Mouse (Mus musculus) brain, adult 2 months (tissue): ENCODE measurements at regions not wholly inside any gene's neighbourhood (a gene's known extent, or its start where the extent isn't known, plus 50 kb on each side); places are given as distances from the start of the nearest gene placed in this dataset.

Experiments used
- DNase-seq: peaks from one replicate; pipeline ENCODE4 v3.0.0; 2011; ENCODE audit warnings: low read depth, low spot score

DNA sequence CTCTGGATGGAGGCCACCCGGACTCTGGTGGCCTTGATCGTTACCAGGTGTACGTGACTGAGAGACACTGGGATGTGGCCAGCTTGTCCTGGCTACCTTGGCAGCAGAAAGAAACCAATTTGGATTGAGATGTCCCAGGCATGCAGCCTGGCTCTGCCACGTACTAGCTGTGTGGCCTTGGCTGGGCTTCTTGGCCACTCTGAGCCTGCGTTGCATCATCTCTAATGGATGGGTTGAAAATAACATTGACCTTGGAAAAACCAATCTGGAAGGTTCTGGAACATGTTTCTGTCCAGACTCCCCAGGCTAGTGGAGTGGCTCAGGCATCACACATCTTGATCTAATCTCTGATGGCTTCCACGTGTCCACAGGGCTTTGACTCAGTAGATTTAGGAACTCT lies 331.8 kb upstream of the Tbx3 start:
- no peak for DNase-seq

DNA sequence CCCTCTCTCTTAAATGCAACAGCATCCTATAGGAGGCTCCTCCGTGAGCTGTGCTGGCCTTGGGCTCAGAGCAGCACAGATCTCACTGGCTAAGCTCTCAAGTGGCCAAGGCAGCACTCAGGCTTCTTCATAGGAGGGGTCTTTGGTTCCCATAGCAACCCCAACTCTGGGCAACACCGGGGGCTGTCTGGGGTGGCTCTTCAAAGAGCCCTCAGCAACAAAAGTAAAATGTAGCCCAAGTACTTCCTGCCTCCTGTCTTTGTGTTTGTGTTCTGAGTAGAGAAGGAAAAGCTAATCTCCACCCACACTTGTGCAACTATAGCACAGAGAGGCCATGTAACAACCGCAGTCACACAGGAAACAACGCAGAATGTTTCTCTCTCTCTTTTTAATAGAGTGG lies 322.2 kb upstream of the Tbx3 start:
- no peak for DNase-seq

DNA sequence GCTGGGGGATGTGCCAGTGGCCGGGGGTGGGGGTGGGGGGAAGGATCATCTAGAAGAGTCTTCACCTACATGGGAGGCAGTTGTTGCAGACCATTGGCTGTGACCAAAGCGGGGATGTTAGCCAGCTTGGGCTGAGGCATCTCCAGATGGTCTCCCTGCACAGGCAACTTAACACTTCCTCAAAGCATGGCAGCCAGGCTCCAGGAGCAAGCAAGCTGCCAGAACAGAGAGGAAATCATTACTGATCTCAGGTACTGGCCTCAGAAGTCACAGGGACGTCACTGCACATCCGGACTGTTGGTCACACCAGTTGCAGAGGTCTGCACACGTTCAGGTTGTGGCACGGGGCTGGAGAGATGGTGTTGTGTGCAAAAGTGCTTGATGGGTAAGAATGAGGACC lies 321.1 kb upstream of the Tbx3 start:
- DNase-seq: no peak

DNA sequence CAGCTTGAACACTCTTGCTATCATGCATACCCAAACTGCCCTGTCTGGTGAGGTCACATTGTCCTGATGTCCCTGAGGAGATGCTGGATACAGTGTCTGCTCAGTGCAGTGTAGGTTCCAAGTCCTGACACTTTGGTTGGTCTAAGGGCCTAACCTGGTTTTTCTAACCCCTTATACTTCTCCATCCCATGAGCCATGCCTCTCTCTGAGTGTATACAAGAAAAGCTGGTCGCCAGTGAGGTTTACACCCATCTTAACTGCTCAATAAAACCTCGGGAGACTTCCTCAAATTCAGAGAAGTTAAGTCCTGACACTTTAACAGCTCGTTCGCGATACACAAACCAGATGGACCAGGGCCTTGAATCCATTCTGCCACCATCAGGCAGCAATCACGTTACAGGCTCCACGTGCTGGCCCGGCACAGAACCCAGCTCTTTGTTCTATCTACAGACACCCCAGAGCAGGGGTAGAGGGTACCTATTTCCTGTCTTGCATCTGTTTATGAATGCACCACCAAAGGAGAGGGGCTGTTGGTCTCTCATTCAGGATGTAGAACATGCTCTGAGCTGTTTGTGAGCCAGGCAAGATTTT lies 320.0 kb upstream of the Tbx3 start:
- DNase-seq: no peak

DNA sequence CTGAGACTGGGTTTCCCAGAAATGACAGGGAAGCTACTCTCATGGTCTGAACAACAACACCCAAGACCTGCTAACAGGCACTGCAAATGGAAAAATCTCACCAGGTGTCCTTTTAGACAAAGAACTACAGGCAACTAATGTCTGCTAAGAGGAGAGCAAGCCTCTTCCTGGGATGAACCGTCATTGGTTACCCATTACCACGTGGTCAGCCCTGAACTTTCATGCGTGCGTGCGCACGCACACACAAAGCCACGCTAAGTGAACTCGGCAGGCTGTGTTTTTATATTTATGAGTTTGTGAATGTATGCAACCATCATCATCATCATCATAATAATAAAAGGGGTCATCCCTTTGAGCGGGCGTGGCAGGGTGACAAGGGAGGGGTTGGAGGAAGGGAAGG lies 315.0 kb upstream of the Tbx3 start:
- DNase-seq: no peak

DNA sequence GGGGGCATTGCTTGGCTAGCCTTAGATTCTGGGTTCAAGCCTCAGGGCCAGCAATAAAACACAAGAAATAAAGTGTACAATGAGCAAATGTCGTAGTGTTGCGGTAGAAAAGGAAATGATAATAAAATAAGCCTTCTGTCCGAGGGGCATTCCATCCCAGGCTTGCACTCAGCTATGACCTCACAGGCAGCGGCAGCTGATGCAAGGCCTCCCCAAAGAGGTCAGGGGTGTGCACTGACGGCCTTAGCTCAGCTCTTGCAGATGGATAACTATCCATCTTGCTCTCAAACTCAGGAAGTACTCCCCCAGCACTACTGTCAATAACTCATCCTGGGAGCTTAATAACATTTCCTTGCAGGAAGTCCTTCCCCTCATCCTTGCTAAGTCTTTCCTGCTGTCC lies 314.4 kb upstream of the Tbx3 start:
- DNase-seq: no peak

DNA sequence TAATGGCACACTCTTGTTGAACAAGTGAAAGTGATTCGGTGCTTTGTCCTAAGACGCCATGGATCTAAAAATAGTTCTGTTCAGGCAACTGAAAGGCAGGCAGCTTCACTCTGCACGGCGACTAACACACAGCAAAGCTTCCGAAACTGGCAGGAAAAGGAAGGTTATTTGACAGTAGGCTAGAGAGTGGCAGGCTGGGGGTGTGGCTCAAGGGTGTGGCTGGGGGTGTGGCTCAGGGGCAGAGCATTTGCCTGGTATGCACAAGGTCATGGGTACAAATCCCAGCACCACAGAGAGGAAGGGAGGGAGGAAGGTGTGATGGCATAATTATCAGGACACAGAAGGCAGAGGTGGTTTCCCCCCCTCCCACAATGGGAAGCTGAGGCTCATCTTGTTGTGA lies 310.8 kb upstream of the Tbx3 start:
- peak; percentile 8 for DNase-seq

DNA sequence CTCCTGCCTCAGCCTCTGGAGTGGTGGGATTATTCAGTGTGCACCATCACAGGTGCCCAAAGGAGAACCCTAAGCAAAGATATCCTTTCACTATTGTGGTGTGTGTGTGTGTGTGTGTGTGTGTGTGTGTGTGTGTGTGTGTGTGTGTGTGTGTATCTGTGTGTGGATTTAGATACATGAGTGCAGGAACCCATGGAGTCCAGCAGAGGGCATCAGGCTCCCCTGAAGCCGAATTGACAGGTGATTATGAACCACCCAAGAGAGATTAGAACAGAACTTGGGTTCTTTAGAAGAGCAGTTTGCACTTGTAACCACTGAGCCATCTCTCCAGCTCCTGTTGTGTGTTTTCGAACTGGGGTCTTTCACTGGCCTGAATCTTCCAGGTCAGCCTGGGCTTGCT lies 310.1 kb upstream of the Tbx3 start:
- DNase-seq: no peak

DNA sequence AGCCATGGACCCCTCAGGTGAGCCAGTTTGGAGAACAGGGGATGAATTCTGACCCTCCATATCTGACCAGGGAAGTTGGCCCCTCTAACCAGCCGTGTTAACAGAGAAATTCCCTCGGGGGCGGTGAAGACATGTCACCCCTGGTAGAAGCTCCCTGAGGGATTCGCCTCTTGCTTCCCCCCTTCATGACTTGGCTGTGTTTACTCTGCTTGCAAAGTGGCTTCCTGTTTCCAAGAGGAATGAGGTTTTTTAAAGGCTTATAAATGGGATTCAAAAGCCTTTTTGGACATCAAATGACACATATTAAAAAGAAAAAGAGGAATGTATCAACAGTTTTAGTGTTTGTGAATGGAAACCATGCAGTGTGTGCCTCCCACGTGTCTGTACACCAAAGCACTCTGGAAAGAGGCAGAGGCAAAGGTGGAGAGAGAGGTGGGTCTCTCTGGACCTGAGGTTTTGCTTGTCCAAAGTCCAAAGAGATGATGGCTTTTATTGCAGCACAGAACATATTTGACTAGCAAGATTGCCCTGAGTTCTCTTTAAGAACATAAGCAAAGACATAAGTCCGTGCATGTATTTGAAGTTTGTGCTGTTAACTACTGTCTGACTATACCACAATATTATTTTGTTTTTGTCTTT lies 308.9 kb upstream of the Tbx3 start:
- DNase-seq: no peak

DNA sequence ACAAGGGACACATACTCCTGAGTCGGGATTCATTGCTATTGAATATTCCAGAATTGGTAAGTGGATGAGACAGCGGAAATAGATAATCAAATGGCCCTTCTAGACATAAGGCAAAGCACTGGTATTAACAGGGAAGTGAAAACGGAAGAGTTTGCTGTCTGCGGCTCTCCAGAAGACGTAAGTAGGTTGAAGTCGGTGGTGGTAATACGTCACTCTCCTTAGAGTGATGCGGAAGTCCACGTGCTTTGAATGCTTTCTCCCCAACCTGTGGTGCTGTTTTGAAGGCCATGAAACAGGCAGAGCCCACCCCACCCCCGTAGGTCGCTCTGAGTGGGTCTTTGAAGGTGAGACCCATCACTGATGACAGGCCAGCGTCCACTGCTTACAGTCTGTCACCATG lies 308.0 kb upstream of the Tbx3 start:
- DNase-seq: no peak

DNA sequence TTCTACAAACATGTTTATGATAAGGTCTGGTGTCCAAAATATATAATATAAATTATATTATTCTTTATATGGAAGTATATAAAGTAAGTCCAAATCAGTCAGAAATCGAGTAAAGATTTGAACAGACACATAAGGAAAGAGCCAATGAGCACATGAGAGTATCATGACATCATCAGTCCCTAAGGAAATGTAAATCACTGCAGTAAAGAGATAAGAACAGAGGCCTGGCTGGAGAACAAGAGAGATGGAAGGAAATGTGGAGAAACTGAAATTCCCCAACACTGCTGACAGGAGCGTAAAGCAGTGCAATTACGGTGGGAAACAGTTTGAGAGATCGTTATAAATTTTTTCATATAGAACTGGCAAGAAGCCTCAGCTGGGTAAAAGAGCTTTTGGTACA lies 306.2 kb upstream of the Tbx3 start:
- peak; percentile 34 for DNase-seq

DNA sequence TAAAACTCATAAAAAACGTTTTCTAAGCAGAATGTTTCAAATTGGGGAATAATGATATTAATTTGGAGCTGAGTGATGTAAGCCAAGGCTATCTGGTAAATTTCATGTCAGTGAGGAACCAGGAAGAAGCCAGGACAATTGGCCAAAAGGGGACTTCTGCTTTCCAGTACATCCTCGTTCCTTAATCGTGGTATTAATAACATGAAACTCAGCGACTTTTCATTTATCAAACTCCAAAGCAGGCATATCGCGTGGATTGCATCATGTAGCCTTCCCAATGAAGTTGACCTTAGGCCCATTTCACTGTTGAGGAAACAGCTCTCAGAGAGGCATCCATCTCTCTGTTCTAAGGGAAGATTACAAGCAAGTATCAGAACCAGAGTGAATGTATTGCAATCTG lies 305.3 kb upstream of the Tbx3 start:
- no peak for DNase-seq

DNA sequence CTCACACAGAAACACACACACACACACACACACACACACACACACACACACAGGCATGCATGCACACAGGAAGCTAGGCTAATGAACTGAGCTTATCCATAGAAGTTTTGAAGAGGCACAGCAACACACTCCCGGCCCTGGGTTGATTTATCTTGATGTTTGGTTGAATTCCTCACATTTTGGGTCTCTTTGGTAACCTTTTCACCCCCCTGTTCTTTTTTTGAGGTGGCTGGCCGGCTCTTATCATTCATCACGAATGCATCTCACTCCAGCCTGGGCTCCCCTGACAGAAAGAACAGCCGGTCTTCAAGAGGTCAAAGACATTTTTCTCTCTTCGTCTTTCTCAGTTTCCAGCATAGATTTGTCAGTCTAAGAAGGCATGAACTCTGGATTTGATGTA lies 304.2 kb upstream of the Tbx3 start:
- no peak for DNase-seq

DNA sequence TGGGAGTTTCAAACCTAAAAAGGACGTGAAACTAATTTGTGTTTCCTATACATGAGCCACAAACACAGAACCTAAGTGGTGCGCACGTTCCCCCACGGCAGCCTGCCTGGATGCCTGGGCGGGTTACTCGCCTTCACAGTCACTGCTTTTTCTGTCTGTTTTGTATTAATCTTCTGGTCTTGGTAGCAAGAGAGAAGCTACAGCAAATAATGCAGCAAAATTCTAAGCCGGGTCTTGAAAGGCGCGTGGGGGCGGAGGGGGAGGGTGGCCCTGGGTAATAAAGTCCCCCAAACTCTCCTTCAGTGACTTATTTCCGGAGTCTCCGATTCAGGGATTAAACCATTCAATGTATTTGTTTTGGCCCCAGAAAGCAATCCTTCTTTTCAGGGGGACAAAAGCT lies 300.0 kb upstream of the Tbx3 start:
- DNase-seq: no peak

DNA sequence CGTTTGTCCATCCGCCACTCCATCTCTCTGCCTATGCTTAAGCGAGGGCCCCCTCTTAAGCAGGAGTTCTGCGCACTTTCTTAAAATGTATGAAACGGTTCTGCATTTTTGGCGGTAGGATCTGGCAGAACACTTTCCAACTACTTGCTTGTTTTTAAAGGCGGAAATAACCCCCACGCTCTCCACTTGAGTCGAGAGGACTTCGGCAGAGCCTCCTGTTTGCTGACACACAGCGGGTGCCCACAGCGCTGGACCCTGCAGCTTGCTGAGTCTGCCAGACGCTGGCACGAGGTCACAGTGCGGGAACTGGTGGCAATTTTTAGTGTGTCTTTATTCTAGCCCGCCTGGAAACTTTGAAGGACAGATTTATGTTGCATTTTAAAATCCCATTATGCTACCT lies 299.5 kb upstream of the Tbx3 start:
- no peak for DNase-seq

DNA sequence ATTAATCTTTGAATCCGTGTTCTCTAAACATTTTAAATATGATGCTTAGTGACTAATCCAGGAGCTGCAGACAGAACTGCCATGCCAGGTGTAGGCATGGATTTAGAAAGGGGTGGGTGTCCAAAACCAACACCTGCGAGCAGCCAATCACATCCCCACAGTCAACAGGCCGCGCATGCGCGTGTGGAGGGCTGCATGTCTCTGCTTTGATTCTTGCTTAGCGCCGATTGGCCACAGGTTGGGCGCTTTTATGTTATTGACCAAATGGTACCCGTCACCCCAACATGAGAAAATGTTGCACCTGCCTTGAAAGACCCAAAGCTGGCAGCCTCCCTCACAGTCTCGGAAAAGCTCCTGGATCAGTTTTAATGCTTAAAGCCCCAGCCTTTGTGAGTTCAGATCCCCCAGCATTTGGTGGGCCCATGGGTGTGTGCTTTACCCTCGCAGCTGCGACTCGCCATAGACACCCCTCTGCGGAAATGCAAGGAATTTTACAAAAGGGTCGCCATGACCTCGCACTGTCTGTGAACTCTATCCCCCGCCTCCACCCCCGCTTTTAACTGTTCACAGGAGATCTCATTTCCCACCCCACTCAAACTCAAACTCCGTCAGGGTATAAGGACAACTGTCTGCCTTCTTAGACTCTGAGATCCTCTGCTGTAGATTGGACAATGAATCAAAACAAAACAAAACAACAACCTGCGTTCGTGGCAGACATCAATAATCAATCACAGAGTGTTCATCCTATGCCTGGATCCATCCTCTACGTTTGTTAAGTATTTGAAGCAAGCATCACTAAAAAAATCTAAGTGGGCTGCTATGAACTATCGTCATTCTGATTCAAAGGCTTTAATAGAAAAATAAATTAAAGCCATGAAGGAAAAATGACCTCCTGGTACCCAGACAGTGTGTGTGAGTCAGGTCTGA lies 296.4 kb upstream of the Tbx3 start:
- no peak for DNase-seq

DNA sequence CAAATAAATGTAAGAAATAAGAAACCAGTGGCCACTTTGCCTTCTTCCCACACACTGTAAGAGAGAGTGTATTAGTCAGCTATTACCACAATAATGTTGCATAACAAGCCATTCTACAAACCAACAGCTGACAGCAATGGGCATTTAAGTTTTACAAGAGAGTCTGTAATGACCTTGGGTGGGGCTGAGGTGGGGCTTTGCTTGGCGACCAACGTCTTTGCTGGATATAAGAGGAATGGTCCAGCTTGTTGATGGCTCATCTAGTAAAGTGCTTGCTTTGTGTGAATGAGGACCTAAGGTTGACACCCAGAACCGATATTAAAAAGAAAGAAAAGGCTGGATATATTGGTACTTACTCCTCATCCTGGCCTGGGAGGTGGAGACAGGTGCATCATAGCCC lies 295.6 kb upstream of the Tbx3 start:
- no peak for DNase-seq

DNA sequence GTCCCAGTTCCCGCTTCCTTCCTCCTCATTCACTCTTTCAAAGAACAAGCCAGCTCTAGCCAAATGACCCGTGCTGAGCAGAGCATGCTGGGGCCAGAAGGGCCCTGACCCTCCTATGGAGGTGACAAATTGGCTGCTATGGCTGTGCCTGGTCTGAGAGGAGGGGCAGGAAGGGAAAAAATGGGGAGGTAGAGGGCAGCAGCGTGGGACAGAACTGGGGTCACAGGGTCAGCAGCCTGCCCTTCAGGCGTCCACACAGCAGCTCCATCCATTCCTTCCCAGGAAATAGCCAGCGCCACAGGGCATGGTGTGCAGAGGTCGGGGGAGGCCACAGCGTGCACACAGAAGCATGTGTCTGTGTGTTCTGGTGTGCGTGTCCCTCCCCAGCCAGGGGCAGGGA lies 292.2 kb upstream of the Tbx3 start:
- DNase-seq: no peak

DNA sequence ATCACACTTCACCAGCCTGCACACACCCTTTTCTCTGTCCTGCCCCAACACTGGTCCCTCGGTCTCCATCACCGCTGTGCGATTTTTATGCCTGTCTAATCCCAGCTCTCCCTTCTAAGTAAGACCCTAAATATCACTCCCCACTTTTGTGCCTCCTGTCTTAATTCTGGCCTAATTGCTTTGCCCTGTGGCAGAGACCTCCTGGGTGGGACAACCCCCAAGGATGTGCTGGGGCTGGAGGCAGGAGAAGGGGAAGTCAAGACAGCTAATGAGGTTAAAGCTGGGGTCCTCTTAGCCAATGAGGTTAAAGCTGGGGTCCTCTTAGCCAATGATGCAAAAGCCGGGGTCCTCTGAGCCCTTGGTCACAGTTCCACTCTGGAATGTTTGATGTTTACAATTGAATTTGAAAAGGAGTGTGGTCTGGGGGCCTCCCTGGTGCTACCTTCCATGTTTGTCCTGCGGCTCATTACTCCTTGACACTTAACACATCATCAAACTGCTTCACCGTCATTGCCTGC lies 290.5 kb upstream of the Tbx3 start:
- DNase-seq: no peak

DNA sequence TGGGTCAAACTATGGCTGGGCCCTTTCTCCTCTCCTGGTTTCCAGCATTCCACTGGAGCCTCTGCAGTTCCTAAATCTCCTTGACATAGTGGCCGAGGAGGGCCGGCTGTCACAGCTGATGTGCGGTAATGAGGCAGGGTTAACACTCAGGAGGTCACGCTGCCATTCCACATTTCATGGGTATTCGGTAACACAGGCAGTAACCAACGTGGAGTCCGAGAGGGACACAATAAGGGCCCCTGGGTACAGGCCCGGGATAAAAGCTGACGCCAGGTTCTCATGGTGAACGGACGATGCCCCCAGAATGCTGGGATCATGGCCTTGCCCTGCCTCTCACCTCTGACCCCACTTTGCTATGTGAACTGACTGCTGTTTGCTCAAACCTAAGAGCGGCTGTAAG lies 289.0 kb upstream of the Tbx3 start:
- no peak for DNase-seq

DNA sequence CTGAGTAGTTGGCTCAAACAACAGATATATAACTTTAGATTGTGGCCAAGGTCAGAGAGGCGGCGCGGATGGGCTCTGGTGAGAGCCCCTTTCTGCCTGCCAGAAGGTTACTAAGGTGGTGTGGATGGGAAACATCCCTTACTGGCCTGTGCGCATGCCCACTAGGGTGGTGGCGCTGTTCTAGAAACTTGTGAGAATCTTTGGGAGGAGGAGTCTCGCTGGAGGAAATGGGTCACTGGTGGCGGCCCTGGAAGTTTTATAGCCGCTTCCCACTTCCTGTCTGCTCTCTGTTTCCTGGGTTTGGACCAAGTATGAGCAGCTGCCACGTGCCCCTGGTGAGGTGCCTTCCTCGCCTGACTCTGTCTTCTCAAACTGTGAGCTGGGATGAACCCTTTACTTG lies 285.0 kb upstream of the Tbx3 start:
- DNase-seq: no peak

DNA sequence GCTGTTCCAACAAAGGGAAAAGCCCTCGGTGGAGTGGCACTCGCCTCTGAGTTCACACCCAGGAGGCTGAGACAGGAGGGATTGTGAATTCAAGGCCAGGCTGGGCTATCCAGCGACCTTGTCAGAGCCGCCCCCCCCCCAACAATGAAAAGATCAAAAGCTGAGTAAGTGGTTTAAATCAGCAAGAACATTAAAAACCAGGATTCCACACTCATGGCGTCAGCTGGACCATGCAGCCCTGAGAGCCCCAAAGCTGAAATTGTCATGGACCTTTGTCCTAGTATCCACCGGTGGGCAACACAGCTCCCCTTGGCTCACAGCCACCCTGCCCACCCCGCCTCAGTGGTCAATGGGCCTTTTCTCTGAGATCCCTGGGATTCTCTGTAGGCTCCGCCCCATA lies 283.6 kb upstream of the Tbx3 start:
- DNase-seq: no peak

DNA sequence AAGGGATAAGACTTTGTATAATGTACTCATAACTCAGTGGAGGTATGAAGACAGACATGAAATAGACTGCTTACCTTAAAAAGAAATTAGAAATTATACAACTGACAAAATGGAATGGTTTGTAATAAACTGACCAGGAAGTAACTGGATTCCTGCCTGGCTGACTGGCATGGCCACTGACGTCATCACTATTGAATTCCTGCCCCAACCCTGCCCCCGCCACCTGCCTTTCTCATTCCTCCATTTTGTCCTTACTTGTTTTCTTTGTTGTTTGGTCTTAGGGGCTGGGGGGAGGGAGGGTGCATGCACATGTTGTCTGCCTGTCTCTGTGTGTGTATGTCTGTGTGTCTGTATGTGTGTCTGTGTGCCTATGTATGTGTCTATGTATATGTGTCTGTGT lies 283.2 kb upstream of the Tbx3 start:
- no peak for DNase-seq
